Mouse (Mus musculus) stomach, postnatal 0 days (tissue): ENCODE measurements at regions not wholly inside any gene's neighbourhood (a gene's known extent, or its start where the extent isn't known, plus 50 kb on each side); places are given as distances from the start of the nearest gene placed in this dataset.

Experiments used
- ATAC-seq: fragments of 200-750 bp; cut with Nextera tagmentation; 2 replicates; pipeline ENCODE4 v1.8.0; 2017; ENCODE audit not compliant: low FRiP score, low TSS enrichment
- DNase-seq: peaks from one replicate; pipeline ENCODE4 v3.0.0-alpha.2; 2016; ENCODE audit warnings: low spot score
- H3K27ac ChIP-seq: fragments of 300-500 bp; sonication (generic); replicated peaks from 2 replicates; pipeline ENCODE4 v1.5.1; 2014; ENCODE audit warnings: mild to moderate bottlenecking, control low read depth
- H3K27me3 ChIP-seq: fragments of 300-500 bp; sonication (generic); 2 replicates; pipeline ENCODE4 v1.6.1; 2014; ENCODE audit warnings: low read length; ENCODE audit not compliant: control insufficient read depth, insufficient read depth
- H3K36me3 ChIP-seq: fragments of 300-500 bp; sonication (generic); 2 replicates; pipeline ENCODE4 v1.6.1; 2014; ENCODE audit warnings: low read length, mixed read lengths; ENCODE audit not compliant: control insufficient read depth, insufficient read depth
- H3K4me1 ChIP-seq: fragments of 300-500 bp; sonication (generic); replicated peaks from 2 replicates; pipeline ENCODE4 v1.6.1; 2014; ENCODE audit warnings: antibody characterized with exemption; ENCODE audit not compliant: control insufficient read depth, insufficient read depth
- H3K4me2 ChIP-seq: fragments of 300-500 bp; sonication (generic); replicated peaks from 2 replicates; pipeline ENCODE4 v1.6.1; 2014; ENCODE audit warnings: low read depth, mild to moderate bottlenecking, control low read depth, moderate library complexity
- H3K4me3 ChIP-seq: fragments of 300-500 bp; sonication (generic); 2 replicates; pipeline ENCODE4 v1.5.1; 2014; ENCODE audit warnings: low read depth, low read length, control low read depth
- H3K9ac ChIP-seq: fragments of 300-500 bp; sonication (generic); 2 replicates; pipeline ENCODE4 v1.6.1; 2014; ENCODE audit warnings: mild to moderate bottlenecking, low read length, control low read depth, mixed read lengths
- H3K9me3 ChIP-seq: fragments of 300-500 bp; sonication (generic); 2 replicates; pipeline ENCODE4 v1.6.1; 2016; ENCODE audit warnings: low read length; ENCODE audit not compliant: control insufficient read depth
- CTCF ChIP-seq: IDR thresholded peaks from 2 replicates; pipeline ENCODE4 v1.5.1; 2016; ENCODE audit warnings: antibody characterized with exemption, low read depth, mild to moderate bottlenecking, moderate library complexity
- EP300 ChIP-seq: optimal IDR thresholded peaks from 2 replicates; pipeline ENCODE3; 2016; ENCODE audit warnings: antibody characterized with exemption
- WGBS: fragments of 180-500 bp; shearing (Covaris S2); extraction: QIAGEN DNeasy Blood & Tissue Kit; methylation state at CpG from one replicate; pipeline ENCODE4 v1.1.7; 2014; 5-methylcytosine and 5-hydroxymethylcytosine counted together

DNA sequence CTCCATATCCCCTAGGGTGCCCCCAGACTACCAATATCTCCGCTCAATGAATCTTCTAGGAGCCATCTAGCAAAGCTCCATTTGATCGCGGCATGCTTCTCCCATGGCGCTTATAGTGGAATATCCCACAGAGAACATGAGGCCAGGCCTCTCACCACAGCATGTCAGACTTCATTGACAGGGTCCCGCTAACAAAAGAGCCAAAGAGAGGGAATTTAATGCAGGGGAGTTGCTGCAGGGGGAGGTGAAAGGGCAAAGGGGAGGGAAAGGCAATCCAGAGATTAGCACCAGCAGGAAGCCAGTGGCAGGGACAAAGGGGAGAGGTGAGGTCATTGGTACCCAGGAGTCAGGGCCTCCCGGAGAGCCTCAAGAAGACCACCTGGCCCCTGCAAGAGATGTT, 424.0 kb upstream of the Smim15 start:
- ATAC-seq = no peak
- H3K9ac ChIP-seq = no peak overlapping the region
- TF ChIP-seq EP300 (no peak), CTCF (no peak)
- no peaks in the 10 kb centered on the region for H3K9me3 ChIP-seq
- H3K4me3 ChIP-seq = no peak overlapping the region
- H3K27ac ChIP-seq = no peak overlapping the region
- DNase-seq = no peak
- 53% methylated on average over 6 of the region's 6 CpGs for WGBS
- H3K27me3 ChIP-seq = no peaks in the 10 kb centered on the region
- H3K4me2 ChIP-seq = no peak overlapping the region
- no peaks in the 10 kb centered on the region for H3K36me3 ChIP-seq
- H3K4me1 ChIP-seq = 0 out of 2 replicates have a peak, but pooled peaks cover 3% of the 10 kb centered on the region

DNA sequence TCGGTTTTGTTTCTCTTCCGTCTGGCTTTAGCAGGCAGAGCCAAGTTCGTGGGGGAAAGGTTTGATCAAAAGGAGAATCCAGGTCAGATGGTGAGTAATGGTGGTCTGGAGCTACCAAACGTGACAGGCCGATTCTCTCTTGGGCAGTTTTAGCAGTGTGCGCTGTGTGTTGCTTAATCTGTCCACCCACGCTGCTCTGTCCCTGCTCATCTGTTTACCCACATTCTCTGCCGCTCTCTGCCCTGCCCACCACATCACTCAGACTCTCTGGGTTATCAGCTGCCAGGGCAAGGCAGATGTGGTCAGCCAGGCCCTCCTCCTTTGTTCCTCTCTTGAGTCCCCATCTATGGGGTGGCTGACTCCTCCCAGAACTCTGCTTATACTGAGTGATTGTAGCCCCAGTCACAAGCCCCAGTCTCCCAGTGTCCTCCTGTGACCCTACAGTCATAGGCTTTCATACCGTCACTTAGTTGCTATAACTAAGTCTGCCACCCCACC, 424.8 kb upstream of the Smim15 start:
- Histone ChIP-seq H3K36me3 (no peaks in the 10 kb centered on the region), H3K4me3 (no peak overlapping the region), H3K9me3 (no peaks in the 10 kb centered on the region), H3K27ac (no peak overlapping the region), H3K4me2 (no peak overlapping the region), H3K4me1 (0 out of 2 replicates have a peak, but pooled peaks cover 3% of the 10 kb centered on the region), H3K27me3 (no peaks in the 10 kb centered on the region), H3K9ac (no peak overlapping the region; the same call in 1 of the 2 replicates)
- peak; percentile 51; the same call in 1 of the 2 replicates for ATAC-seq
- DNase-seq = no peak
- WGBS = 44% methylated on average over 9 of the region's 9 CpGs
- TF ChIP-seq CTCF (no peak), EP300 (no peak)

DNA sequence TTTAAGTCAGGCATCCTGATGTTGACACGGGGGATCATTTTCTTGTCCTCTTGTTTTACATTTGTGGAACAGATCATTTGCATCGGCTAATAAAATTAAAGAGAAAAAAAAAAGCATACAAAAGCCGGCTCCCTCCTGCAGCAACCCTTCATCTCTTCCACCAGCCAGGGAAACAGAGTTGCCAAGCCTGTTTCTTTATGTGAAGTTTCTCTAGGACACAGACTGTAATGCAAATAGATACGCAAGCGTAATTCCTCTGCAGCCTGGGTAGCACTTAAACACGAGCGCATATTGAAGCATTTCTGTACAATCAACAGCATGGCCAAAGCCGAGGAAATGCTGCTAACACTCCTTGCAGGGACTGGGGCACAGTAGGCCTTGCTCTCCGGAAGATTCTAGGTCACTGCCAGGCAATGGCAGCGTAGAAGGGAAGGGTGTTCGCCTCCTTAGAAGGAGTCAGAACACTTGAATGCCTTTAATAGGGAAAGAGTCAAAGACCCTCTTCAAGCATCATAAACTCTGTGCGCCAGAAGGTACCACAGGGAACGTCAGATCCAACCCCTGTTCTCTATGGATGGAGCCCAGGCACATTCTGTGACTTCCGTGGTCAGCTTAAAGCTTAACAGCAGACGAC, 425.3 kb upstream of the Smim15 start:
- H3K4me2 ChIP-seq = no peak overlapping the region
- no peak for DNase-seq
- 49% methylated on average over 15 of the region's 15 CpGs for WGBS
- no peaks in the 10 kb centered on the region for H3K27me3 ChIP-seq
- no peak for ATAC-seq
- TF ChIP-seq EP300 (no peak), CTCF (no peak)
- H3K9ac ChIP-seq = no peak overlapping the region
- no peaks in the 10 kb centered on the region for H3K36me3 ChIP-seq
- no peak overlapping the region for H3K27ac ChIP-seq
- H3K4me1 ChIP-seq = 0 out of 2 replicates have a peak, but pooled peaks cover 3% of the 10 kb centered on the region
- no peak overlapping the region for H3K4me3 ChIP-seq
- no peaks in the 10 kb centered on the region for H3K9me3 ChIP-seq

DNA sequence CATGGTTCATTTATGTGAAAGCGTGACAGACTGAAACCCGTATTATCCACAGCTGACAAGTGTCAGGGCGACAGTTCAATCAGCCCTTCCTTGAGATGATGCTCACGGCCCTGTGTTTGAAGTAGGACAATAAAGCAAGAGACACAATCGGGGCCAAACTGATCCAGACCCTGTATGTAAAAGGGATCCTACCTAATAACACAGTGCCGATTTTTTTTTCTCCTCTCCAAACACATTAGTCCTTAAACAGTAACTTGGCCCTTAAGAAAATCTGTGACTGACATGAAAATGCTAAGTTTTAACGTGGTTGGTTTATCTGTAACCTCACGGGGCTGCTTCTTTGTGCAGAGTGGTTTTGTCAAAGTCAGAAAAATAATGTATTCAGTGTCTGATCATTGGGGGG, 425.9 kb upstream of the Smim15 start:
- no peak overlapping the region for H3K4me3 ChIP-seq
- TF ChIP-seq CTCF (no peak), EP300 (no peak)
- ATAC-seq (no peak), DNase-seq (no peak)
- H3K4me1 ChIP-seq = 0 out of 2 replicates have a peak, but pooled peaks cover 3% of the 10 kb centered on the region
- WGBS = 51% methylated on average over 8 of the region's 8 CpGs
- no peak overlapping the region for H3K4me2 ChIP-seq
- no peak overlapping the region for H3K9ac ChIP-seq
- H3K9me3 ChIP-seq = no peaks in the 10 kb centered on the region
- H3K27ac ChIP-seq = no peak overlapping the region
- H3K27me3 ChIP-seq = no peaks in the 10 kb centered on the region
- H3K36me3 ChIP-seq = no peaks in the 10 kb centered on the region

DNA sequence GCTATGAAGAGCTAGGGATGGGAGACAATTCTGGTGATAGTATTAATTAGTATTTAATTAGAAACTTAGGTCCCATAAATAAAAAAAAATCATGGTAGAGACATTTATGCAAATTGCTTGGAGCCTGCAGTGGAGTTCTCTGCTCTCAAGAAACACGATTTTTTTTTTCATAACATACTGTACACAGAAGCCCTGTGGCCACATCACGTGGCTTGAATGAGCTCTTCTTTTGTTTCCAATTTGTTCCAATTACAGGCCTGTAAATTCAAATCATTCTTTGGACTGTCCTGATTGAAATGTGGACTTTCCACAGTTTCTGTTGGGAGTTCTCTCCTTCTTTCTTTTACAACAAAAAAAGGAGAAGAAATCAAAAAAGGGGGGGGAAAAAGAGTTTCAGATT, 426.7 kb upstream of the Smim15 start:
- Histone ChIP-seq H3K36me3 (no peaks in the 10 kb centered on the region), H3K4me2 (no peak overlapping the region), H3K27me3 (no peaks in the 10 kb centered on the region), H3K4me1 (0 out of 2 replicates have a peak, but pooled peaks cover 3% of the 10 kb centered on the region), H3K4me3 (no peak overlapping the region), H3K9ac (no peak overlapping the region), H3K27ac (no peak overlapping the region), H3K9me3 (no peaks in the 10 kb centered on the region)
- DNase-seq (no peak), ATAC-seq (no peak)
- no peak for TF ChIP-seq EP300
- TF ChIP-seq CTCF = no peak
- WGBS = 62% methylated on average over 2 of the region's 2 CpGs

DNA sequence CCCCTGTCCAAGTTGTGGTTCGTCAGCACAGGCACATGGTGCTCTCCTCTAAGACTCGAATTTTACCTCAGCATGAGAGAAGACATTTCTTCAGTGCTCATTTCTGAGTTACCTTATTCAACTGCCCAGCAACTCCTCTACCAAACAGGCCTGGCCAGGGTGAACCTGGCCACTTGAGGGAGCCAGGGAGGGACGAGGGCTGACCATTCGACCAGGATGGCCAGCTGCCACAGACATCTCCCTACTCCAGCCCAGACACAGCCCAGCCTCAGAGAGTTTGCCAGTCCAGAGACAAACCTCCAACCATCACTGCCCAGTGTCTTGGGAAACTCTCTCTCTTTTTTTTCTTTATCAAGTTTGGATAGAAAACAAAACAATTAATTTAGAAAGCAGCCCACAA, 427.5 kb upstream of the Smim15 start:
- no peaks in the 10 kb centered on the region for H3K27me3 ChIP-seq
- TF ChIP-seq CTCF = peak; percentile 44
- TF ChIP-seq EP300 = no peak
- H3K36me3 ChIP-seq = no peaks in the 10 kb centered on the region
- 0 out of 2 replicates have a peak, but pooled peaks cover 3% of the 10 kb centered on the region for H3K4me1 ChIP-seq
- H3K9me3 ChIP-seq = no peaks in the 10 kb centered on the region
- no peak overlapping the region for H3K4me3 ChIP-seq
- no peak overlapping the region for H3K4me2 ChIP-seq
- 70% methylated on average over 4 of the region's 4 CpGs for WGBS
- no peak overlapping the region for H3K9ac ChIP-seq
- no peak for DNase-seq
- no peak overlapping the region for H3K27ac ChIP-seq
- ATAC-seq = no peak
